Mouse (Mus musculus) right cerebral cortex, postnatal 10 days (tissue): ENCODE results near the gene Cyp2g1.
"Not testable (repeated sequence)": the region's sequence is repeated elsewhere in the genome, so short reads cannot be mapped to it uniquely, and the experiment has no call there.

Experiments used
- DNase-seq, 2 experiments: peaks; one replicate each; pipeline ENCODE4 v3.0.0; 2021; ENCODE audit warnings: low spot score in 2 of 2

Cyp2g1 gene

DNA sequence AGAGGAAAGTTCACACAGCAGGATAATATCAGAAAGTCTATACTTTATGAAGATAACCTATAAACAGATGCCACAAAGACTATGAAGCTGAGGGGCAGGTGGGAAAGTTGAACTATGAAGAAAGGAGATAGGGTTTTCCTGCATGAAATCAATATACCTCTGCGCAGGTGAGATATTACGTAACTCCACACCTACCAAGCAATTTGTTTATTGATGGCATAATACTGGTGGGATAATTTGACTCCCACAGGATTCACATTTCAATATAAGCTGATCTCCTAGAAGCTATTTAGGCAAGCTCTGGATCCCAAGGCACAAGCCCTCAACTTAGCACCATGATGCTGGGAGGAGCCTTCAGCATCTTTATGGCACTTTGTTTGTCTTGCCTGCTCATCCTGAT is at the start of gene Cyp2g1:
Gene Cyp2g1, plus strand, starts transcription at position 301 of the 400 bp plus-strand sequence.
- no peak for DNase-seq

DNA sequence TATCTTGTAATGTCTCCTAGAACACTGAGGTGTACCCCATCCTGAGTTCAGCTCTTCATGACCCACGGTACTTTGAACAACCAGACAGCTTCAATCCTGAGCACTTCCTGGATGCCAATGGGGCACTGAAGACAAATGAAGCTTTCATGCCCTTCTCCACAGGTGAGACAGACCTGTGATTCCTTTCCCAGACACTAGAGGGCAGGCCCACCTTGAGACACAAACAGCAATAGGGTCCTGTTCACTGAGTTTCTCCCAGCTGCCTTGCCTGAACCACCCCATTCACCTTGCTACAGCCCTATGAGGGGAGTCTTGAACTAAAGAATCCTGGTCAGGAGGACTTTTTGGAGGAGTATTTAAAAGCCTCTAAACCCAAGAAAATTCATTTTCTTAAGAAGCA is 41.6 kb upstream of the Cyp2g1 start:
- no peak for DNase-seq

DNA sequence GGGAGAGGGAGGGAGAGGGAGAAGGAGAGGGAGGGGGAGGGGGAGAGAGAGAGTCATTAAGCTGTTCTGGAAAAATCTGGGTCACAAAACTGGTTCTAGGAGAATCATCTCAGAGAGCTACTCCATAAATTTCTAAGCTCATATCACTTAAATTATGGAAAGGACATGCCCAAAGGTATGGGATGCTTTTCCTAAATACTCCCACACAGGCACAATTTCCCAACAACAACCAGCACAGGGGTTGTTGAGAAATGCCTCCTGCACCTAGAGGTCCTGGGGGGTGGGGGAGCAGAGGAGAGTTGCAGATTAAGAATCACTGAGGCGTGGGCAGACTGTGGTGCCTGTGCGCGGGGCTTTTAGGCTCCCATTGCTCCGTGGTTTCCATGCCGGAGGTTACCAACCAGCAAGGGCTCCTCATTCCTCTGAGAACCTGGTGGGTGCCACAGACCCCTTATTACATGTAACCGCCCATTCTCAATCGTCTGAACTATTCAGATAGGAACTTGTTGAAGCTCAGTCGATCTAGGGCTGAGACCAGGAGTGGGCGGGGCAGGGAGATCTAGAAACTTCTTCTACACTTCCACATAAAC is 38.7 kb upstream of the Cyp2g1 start:
- no peak for DNase-seq

DNA sequence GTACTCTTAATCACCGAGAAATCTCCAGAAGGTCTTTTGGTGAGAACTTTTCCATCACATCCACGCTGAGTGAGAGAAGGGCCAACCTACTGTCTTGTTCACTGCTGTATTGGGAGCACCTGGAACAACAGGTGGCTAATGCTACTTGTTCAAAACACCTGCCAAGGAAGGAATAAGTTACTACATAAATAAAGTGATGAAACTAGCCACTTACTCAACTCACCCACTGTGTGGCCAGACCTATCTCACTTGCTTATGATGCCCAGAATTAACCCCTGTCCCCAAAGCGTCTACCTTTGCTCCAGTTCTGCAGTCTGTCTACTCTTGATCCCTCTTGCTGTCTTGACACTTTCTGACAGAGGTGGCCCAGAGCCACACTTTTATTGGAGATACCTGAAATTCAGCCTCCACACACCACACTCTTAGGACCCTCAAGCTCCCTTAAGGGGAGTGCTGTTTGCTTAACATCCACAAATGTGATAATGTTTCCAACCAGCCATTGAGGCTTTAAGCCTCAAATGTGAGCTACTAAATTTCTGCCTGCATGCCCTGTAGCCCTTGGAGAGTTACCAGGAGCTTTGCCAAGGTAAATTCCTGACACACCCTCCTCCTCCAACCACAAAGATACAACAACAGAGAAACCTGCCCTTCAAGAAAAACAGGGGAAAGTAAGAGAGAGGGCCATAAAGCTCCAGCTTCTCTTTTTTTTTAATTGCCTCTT is 35.7 kb upstream of the Cyp2g1 start:
- DNase-seq: no peak

DNA sequence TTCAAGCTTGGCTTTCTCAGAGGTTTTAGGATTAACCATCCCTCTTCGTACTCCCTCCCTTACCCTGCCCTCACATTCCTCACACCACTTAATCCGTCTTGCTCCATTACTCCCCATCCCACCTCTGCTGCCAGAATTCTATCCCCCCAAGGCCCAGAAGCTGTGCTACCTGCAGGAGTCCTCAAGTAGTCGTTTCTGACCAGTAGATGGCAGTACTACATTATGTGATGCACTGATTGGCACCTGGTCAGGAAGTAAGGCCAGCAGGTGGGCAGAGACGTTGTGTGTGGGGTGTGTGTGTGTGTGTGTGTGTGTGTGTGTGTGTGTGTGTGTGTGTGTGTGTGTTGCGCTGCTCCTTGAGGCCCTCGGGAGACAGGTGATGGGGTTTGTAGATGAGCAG is 32.8 kb upstream of the Cyp2g1 start:
- no peak for DNase-seq

DNA sequence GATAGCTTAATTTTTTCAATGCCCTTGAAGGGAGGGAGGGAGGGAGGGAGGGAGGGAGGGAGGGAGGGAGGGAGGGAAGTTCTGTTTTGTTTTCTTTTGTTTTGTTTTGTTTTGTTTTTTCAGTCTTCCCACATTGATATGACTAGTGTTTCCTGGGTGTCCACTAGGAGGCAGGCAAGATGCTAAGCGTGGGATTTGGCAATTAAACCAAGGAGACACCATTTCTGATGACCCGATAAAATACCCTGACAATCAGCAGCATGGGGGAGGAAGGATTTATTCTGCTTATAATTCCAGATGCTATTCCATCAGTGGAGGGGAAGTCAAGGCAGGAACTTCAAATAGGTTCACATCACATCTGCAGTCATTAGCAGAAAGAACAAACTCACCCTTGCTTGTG is 30.9 kb upstream of the Cyp2g1 start:
- no peak for DNase-seq

DNA sequence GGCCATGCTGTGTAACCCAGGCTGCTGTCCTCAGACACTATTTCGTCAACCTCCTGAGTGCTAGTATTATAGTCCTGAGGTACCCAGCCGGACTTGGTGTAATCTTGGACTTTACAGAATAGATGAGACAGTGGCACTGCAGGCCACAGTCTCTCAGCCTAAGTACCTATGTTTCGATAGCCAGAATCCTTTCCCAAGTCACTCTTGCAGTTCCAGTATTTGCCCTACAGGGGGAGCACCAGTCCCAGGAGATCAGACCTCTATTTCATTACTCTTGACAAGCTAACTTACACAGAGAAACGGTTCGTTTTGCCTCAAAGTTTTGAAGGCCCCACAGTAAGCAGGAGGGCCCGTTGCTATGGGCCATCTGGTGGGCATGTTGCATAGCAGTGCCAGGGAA is 30.2 kb upstream of the Cyp2g1 start:
- DNase-seq: peak; percentile 29 to 40

DNA sequence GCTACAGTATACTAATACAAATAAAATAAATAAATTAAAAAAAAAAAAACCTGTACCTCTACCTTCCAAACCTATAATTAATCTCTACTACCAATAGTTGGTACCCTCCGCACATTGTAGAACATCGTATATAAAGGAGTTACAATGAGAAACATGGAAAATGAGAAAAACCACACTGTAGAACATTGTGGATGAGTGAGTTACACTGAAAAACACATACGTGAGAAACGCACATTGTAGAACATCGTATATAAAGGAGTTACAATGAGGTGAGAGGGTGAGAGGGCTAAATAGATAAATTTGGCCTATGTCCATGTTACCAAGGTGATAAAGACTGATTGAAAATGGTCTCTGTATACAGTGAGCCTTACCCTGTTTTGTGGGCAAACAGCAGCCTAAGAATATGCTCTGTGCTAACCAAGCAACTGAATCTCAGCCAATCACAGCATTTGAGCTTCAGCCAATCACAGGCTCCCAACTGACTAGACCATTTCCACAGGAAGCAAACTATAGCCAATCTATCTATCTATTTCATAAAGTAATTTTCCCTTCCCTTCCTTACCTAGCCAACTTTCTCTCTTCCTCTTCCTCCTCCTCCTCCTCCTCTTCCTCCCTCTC is 28.8 kb upstream of the Cyp2g1 start:
- DNase-seq: peak; percentile 28 to 37

DNA sequence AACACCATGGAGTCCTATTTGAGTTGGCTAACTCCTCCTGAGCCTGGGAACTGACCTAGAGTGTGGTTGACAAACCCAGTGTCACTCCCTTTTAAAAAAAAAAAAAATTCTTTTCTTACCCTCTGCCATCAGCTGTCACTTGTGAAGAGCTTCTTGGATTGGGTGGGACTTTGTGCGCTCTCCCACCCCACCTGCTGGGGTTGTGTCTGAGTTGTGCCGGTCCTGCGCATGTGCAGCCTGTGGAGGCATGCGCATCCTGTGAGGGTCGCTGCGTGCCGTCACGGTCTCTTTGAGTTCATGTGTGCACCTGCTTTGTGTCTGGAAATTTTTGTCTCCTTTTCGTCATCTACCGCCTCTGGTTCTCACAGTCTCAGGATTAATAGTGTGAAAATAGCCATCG is 28.2 kb upstream of the Cyp2g1 start:
- peak; percentile 66 to 71 for DNase-seq

DNA sequence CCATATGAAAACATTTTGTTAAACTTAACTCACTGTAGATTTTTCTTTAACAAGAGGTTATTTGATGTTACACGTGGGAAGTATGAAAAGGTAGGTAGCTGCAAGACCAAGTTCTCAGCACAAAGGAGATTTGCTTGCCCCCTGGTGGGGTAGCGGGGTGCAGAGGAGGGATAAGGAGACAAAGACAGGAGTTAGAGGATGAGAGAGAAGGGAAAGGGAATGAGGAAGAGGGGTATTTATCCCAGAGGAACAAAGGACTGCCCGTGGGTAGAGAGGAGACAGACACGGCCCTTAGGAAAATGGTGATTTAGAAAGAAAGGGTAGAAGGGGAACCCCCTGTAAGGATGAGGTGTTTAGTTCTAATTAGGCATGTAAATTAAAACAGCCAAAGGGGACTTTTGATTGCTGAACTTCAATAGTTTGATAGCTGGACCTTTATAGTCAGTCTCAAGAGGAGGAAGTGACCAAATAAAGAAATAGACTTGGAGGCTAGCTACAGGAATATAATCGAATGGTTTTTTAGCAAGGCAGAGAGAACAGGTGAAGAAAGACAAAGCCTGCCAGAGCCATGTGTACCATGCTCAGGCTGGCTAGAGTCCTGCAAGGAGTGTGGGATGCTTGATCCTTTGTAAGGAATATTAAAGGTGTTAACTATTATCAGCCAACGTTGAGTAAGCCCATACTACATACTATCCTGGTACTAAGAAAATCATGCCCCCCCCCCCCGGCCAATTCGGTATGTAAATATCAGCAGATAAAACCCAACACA is 27.5 kb upstream of the Cyp2g1 start:
- DNase-seq: no peak

DNA sequence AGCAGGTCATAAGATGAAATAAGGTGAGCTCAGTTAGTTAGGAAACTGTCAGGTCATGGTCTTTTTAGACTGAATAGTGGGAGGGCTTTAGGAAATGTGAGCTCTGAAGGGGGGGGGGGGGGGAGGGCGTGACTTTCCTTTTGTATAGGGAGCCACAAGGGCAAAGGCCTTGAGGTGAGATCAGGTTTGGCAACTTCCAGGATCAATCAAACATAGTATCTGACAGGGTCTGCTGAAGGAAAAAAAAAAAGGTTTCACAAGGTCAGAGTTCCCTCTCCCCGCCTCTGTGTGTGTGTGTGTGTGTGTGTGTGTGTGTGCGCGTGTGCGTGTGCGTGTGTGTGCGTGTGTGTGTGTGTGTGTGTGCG is 26.9 kb upstream of the Cyp2g1 start:
- DNase-seq: no peak

DNA sequence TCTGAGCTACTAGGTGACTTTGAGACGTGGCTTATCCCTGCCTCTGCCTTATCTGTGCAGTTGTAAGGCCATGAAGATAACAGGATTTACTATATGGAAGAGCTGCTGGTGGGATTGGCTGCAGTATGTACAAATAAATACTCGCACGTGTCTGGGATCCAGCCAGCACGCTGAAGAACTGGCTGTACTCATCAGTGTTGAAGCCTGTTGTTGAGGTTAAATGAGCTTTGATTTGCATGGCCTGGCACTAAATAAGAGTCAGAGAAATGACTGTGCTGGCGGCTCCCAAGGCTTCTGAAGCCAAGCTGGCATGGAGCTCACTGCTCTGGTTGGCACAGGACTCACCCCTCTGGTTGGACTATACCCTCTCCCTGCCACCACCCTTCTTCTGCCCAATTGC is 25.5 kb upstream of the Cyp2g1 start:
- DNase-seq: no peak

DNA sequence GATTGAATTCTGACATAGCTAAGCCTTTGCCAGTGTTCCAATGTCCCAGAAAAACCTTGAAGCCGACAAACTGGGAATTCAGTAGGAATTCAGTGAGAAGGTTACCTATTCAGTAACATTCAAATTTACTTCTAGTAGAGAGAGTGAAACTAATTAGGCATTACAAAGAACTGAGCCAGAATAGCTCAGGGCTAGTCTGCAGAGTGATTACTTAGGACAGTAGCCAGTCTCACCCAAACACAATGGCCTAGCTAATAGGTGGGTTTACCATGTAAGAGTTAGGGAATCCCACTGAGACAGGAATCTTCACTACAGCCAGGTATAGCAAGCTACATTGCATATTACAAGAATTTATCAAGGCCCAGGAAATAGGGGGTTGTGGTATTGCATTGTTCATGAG is 22.7 kb upstream of the Cyp2g1 start:
- not testable (repeated sequence) for DNase-seq

DNA sequence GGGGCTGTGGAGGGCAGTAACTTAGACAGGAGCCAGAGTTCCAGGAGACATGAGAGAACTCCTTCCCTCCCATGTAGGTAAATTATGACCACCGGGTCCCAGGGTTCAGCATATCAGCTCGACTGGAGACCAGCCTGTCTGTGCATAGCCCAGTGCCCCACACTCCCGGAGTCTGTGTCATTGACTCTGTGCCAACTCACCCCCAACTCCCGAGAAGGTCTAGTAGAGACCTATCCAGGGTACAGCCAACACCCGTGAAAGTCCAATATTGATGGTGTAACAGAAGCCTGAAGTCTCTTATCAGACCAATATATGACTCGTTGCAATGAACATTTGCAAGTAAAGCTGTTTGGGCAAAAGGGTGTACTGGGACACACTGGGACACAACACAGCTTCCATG is 18.7 kb upstream of the Cyp2g1 start:
- DNase-seq: no peak

DNA sequence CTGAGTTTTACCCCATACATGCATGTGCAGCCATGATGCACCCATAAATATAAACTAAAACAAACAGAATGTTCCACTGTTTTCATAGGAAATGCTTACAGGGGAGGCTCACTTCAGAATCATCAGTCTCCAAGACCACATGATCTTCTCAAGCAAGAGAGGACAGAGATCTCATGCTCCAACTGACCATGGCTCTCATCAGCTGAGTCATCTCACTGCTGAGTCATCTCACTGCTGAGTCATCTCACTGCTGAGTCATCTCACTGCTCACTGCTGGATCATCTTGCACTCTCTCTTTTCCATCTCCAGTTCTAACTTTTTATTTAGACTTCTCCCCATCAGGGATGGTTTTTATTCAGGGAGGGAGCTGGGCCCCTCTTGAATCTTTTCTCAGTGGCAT is 8.6 kb upstream of the Cyp2g1 start:
- no peak for DNase-seq

DNA sequence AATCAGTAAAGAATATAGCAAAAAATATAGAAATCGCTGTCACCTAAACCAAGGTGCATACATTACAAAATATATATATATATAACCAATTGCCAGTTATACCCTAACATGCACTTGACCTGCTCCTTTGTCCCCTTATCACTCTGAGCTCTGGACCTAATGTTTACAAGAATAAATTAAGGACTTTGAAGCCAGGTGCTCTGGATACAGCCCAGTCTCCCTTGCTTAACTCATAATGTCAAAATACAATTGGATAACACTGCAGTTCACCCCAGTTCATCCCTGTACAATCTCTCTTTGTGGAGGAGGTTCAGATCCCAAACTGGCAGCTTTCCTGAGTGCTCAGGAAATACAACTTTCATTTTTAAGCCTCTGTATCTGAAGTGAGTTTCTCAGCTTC is 7.7 kb upstream of the Cyp2g1 start:
- no peak for DNase-seq

DNA sequence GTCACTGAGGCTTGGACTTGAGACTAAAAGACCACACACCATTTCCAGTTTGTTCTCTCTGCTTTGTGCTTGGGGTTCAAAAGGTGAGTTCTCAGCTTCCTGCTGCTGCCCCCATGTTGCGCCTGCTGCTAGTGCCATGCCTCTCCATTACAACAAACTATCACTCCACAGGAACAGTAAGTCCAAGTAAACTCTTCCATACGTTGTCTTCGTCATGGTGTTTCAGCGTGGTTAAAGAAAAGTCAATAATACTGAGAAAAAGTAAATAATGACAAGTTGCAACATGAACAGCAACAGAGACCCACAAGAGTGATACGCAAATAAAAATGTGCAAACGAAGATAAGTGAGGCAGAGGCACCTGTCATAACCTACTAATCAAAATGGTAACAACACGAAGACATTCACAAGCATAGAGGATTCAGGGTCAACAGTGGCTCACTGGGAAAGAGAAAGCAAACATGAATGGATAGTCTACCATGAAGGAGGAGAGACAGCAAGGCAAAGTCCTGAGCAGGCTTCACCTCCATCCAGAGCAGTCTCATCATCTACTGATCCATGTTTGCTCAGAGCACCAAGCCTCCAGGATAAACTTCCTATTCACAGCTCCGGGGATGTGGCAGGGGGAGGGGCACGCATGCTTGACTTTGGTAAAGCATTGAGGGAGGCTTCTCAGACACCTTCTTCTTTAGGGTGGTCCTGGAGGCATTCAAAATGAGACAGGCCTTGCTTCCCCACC is 23.0 kb downstream of the Cyp2g1 start:
- not testable (repeated sequence) for DNase-seq

DNA sequence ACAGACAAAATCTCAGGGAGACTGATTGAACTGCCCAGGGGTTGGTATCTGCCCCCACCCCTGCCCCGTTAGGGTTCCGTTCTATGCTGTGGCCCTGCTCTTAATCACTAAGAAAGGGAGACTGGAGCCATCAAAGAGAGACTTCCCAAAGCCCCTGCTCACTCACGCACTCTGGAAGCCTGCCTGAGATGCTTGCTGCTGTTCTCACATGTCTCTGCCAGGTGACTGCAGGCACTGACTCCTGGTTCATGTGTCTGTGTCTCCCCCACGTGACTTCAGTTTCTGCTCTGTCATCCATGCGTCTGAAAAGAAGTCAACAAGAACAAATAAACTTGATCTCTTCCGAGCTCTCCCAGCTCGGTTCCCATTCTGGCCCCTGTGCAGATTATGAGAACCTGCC is 24.0 kb downstream of the Cyp2g1 start:
- not testable (repeated sequence) for DNase-seq

DNA sequence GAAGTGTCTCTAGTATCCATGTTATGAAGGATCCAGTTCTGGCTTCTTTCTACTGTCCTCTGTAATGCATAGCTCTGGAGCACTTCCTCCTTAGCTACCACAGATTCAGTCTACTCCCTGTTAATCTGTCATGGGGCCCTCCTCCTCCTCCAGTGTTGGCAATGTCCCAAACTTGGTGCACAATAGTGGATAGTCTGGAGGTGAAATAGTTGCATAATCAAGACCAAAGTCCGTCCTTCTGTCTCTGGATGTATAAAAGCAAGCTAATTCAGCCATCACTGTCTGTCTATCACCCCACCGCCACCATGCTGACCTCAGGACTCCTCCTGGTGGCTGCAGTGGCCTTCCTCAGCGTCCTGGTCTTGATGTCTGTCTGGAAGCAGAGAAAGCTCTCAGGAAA is 26.4 kb downstream of the Cyp2g1 start, which contains the start of gene Cyp2a5:
Gene Cyp2a5, plus strand, starts transcription at position 247 of the 400 bp plus-strand sequence.
- DNase-seq: not testable (repeated sequence)

DNA sequence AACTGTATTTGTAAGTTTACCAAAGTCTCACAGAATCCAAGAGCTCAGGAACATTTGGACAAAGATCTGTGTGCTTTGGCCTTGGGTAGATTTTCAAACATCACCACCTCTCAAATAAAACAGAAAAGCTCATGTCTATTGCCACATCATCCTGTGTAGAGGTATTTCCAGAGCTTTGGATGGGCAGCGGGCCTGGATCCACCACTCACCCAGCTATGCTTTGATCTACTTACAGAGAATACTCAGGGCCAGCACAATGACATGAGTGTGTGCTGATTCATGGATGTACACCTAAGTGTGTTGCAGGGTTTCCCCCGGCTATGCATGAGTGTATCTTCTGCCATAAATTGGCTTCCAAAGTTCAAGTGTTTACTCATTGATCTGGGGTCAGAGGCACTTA is 34.7 kb downstream of the Cyp2g1 start:
- not testable (repeated sequence) for DNase-seq

DNA sequence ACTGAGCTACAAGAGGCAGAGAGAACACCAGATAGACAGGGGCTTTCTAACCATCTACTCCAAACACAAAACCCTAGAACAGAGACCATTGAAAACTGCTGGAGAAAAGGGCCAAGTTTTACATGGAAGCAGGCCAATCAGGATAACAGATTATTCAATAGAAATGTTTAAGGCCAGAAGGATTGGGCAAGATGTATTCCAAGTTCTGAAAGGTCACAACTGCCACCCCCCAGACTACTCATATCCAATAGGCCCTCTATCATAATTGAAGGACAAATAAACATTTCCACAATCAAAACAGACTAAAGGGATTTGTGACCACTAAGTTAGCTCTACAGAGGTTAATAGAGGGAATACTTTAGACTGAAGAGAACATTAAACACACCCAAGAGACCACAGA is 41.4 kb downstream of the Cyp2g1 start:
- not testable (repeated sequence) for DNase-seq
